Mouse (Mus musculus) E14TG2a.4 (cell line): Measurements from ENCODE around the gene Sh3bp5l.

Source experiments
- H3K27me3 ChIP-seq: 2 replicates; pipeline ENCODE4 v1.6.1; 2014; ENCODE audit warnings: low read length, control low read depth; ENCODE audit not compliant: insufficient read depth
- H3K36me3 ChIP-seq: 2 replicates; pipeline ENCODE4 v1.6.1; 2014; ENCODE audit warnings: low read length, control low read depth; ENCODE audit not compliant: insufficient read depth
- H3K4me1 ChIP-seq: replicated peaks from 2 replicates; pipeline ENCODE4 v1.6.1; 2014; ENCODE audit warnings: low read depth, low read length, control low read depth
- H3K4me3 ChIP-seq: replicated peaks from 2 replicates; pipeline ENCODE4 v1.5.1; 2014; ENCODE audit warnings: mild to moderate bottlenecking, low read length
- H3K9me3 ChIP-seq: 2 replicates; pipeline ENCODE4 v1.6.1; 2014; ENCODE audit warnings: low read length, control low read depth
- CTCF ChIP-seq: conservative IDR thresholded peaks from 2 replicates; pipeline ENCODE4 v1.5.1; 2014; ENCODE audit warnings: low read length
- NANOG ChIP-seq: IDR thresholded peaks from 2 replicates; pipeline ENCODE4 v1.6.1; 2014; ENCODE audit warnings: borderline replicate concordance, low read length, mixed read lengths
- POU5F1 ChIP-seq: IDR thresholded peaks from 2 replicates; pipeline ENCODE4 v1.6.1; 2014; ENCODE audit warnings: low read length, borderline replicate concordance

Gene Sh3bp5l

GRCm38 (mm10) chr11:58378763-58379278 is 48.3 kb downstream of the Sh3bp5l start, which contains the start of gene Lypd8:
Gene Lypd8, plus strand, starts transcription at chr11:58379043.
- no peaks in the 10 kb centered on the region for H3K36me3 ChIP-seq
- H3K4me1 ChIP-seq = 0 out of 2 replicates have a peak, but pooled peaks cover 3% of the 10 kb centered on the region
- no peaks in the 10 kb centered on the region for H3K9me3 ChIP-seq
- TF ChIP-seq POU5F1 = no peak
- TF ChIP-seq NANOG = no peak
- no peak for TF ChIP-seq CTCF
- H3K27me3 ChIP-seq = no peaks in the 10 kb centered on the region
- H3K4me3 ChIP-seq = no peak within 1 kb of the TSS

- TF ChIP-seq NANOG = no peak
- no peak for TF ChIP-seq CTCF
- TF ChIP-seq POU5F1 = no peak
- Histone ChIP-seq H3K9me3 (no peaks in the 10 kb centered on the region), H3K4me3 (no peak overlapping the region), H3K27me3 (no peaks in the 10 kb centered on the region), H3K36me3 (no peaks in the 10 kb centered on the region), H3K4me1 (0 out of 2 replicates have a peak, but pooled peaks cover 3% of the 10 kb centered on the region)
These were observed 49.0 kb downstream of the Sh3bp5l start for GRCm38 (mm10) chr11:58379516-58379915.

- Histone ChIP-seq H3K4me3 (no peak overlapping the region), H3K4me1 (0 out of 2 replicates have a peak, but pooled peaks cover 3% of the 10 kb centered on the region), H3K9me3 (no peaks in the 10 kb centered on the region), H3K27me3 (no peaks in the 10 kb centered on the region), H3K36me3 (no peaks in the 10 kb centered on the region)
- TF ChIP-seq POU5F1 = no peak
- TF ChIP-seq NANOG = no peak
- no peak for TF ChIP-seq CTCF
These were observed 51.9 kb downstream of the Sh3bp5l start for GRCm38 (mm10) chr11:58382471-58382870.
